In the genomic region with DNA sequence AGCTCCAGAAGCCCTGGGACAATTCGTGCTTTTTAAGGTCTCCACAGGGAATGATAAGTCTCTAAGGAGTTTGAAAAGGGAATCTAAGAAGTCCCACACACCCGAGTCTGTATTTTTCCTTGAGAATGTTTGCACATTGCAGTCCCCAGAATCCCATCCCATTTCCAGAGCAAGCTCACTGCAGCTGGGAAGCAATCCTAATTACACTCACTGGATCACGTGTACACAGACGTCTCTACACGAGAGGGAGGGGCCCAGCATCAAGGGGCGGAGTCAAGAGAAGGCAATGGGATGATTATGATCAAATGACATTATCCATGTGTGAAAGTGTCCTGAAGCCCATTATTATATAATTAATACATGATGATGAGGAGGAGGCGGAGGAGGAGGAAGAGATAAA, we compare ENCODE assay signal across 7 mouse cellular contexts.
DNase-seq lines count a peak whose midpoint lies in the region; ATAC-seq lines count a peak whose summit lies in the region.

No protein-coding gene starts in this region.

- peak; percentile 61; the same call in 1 of the 2 replicates for ATAC-seq in forebrain, embryonic 11.5 days (replicated peaks; ENCODE audit: low FRiP score)
- ATAC-seq in hindbrain, embryonic 15.5 days (ENCODE audit: low FRiP score, low read depth), result no peak
- no peak for ATAC-seq in neural tube, embryonic 13.5 days (ENCODE audit: low read depth)

- WGBS in forebrain, embryonic 11.5 days, result 31% methylated on average over 7 of the region's 7 CpGs
- 34% methylated on average over 7 of the region's 7 CpGs for WGBS in hindbrain, embryonic 15.5 days
- WGBS in neural tube, embryonic 13.5 days, result 27% methylated on average over 7 of the region's 7 CpGs

- no peak overlapping the region for H3K4me2 ChIP-seq in forebrain, embryonic 11.5 days (ENCODE audit: low read depth, low read length, severe bottlenecking)
- peak overlapping the region; percentile 94; the same call in 1 of the 2 replicates for H3K4me2 ChIP-seq in hindbrain, embryonic 15.5 days
- H3K4me2 ChIP-seq in neural tube, embryonic 13.5 days, result peak overlapping the region; percentile 96

- no peaks in the 10 kb centered on the region for H3K9me3 ChIP-seq in forebrain, embryonic 11.5 days (ENCODE audit: control insufficient read depth, low read length)
- H3K9me3 ChIP-seq in hindbrain, embryonic 15.5 days, result no peaks in the 10 kb centered on the region
- H3K9me3 ChIP-seq in neural tube, embryonic 13.5 days, result no peaks in the 10 kb centered on the region

- H3K9ac ChIP-seq in forebrain, embryonic 11.5 days (ENCODE audit: low read length), result no peak overlapping the region
- no peak overlapping the region for H3K9ac ChIP-seq in hindbrain, embryonic 15.5 days
- no peak overlapping the region for H3K9ac ChIP-seq in neural tube, embryonic 13.5 days

- no peak overlapping the region for H3K4me3 ChIP-seq in forebrain, embryonic 11.5 days (ENCODE audit: low read depth, low read length)
- H3K4me3 ChIP-seq in hindbrain, embryonic 15.5 days, result no peak overlapping the region
- H3K4me3 ChIP-seq in neural tube, embryonic 13.5 days, result no peak overlapping the region

- no peaks in the 10 kb centered on the region for H3K36me3 ChIP-seq in forebrain, embryonic 11.5 days (ENCODE audit: control insufficient read depth, insufficient read depth, low read length)
- H3K36me3 ChIP-seq in hindbrain, embryonic 15.5 days, result no peaks in the 10 kb centered on the region
- H3K36me3 ChIP-seq in neural tube, embryonic 13.5 days, result no peaks in the 10 kb centered on the region

- peak; percentile 51 for DNase-seq in layer of hippocampus, adult 9-11 months
- DNase-seq in layer of hippocampus, postnatal 25 days (ENCODE audit: extremely low spot score in 1 of 2, low spot score in 1 of 2), result no peak
- DNase-seq in forebrain, embryonic 11.5 days (ENCODE audit: low spot score), result no peak
- DNase-seq in thymus, postnatal 4 days, result no peak
- no peak for DNase-seq in ovary, postnatal 36 days (ENCODE audit: low spot score)

- peaks cover 18% of the 10 kb centered on the region for H3K4me1 ChIP-seq in forebrain, embryonic 11.5 days (replicated peaks; ENCODE audit: control insufficient read depth, insufficient read depth, low read length)
- H3K4me1 ChIP-seq in hindbrain, embryonic 15.5 days (replicated peaks), result peaks cover 35% of the 10 kb centered on the region
- H3K4me1 ChIP-seq in neural tube, embryonic 13.5 days (replicated peaks), result peaks cover 43% of the 10 kb centered on the region

- peaks cover 10% of the 10 kb centered on the region for H3K27me3 ChIP-seq in forebrain, embryonic 11.5 days (ENCODE audit: control insufficient read depth, insufficient read depth, low read length)
- H3K27me3 ChIP-seq in hindbrain, embryonic 15.5 days, result no peaks in the 10 kb centered on the region
- 0 out of 2 replicates have a peak, but pooled peaks cover 4% of the 10 kb centered on the region for H3K27me3 ChIP-seq in neural tube, embryonic 13.5 days

- H3K27ac ChIP-seq in forebrain, embryonic 11.5 days (ENCODE audit: low read depth, low read length), result no peak overlapping the region
- H3K27ac ChIP-seq in hindbrain, embryonic 15.5 days (replicated peaks), result no peak overlapping the region
- H3K27ac ChIP-seq in neural tube, embryonic 13.5 days (replicated peaks), result no peak overlapping the region
